Mouse (Mus musculus): Measurements from ENCODE around the gene Olfr726.

Olfr726 gene

GRCm38 (mm10) chr14:50090853-50091252, at the start of gene Olfr726:
Gene Olfr726, minus strand, starts transcription at chr14:50090953.
- DNase-seq: no peak

GRCm38 (mm10) chr14:50122886-50123285, 32.1 kb upstream of the Olfr726 start, which contains the start of gene Olfr727:
Gene Olfr727, plus strand, starts transcription at chr14:50123186.
- DNase-seq: no peak

GRCm38 (mm10) chr14:50062733-50063104, 28.0 kb downstream of the Olfr726 start:
- DNase-seq: no peak

- DNase-seq: peak; percentile 42
Measured at GRCm38 (mm10) chr14:50061955-50062732, 28.6 kb downstream of the Olfr726 start.

- DNase-seq: no peak
Measured at GRCm38 (mm10) chr14:50061590-50061954, 29.2 kb downstream of the Olfr726 start.

GRCm38 (mm10) chr14:50061179-50061578, 29.6 kb downstream of the Olfr726 start:
- no peak for DNase-seq

- DNase-seq: no peak
Measured at GRCm38 (mm10) chr14:50040275-50040674, 50.5 kb downstream of the Olfr726 start, which contains the start of gene Olfr725. Gene Olfr725, minus strand, starts transcription at chr14:50040375.

All from cerebellum, adult 11 months (tissue).